Mouse (Mus musculus): Measurements from ENCODE around the gene Tgfb1i1. TPM values are rescaled to one million over a fixed set of nuclear protein-coding genes. Genes with fewer than 3 reads are reported as not detected.

Gene Tgfb1i1
- polyA plus RNA-seq, 1 experiment from 2014 or later = 32.3 TPM

DNA sequence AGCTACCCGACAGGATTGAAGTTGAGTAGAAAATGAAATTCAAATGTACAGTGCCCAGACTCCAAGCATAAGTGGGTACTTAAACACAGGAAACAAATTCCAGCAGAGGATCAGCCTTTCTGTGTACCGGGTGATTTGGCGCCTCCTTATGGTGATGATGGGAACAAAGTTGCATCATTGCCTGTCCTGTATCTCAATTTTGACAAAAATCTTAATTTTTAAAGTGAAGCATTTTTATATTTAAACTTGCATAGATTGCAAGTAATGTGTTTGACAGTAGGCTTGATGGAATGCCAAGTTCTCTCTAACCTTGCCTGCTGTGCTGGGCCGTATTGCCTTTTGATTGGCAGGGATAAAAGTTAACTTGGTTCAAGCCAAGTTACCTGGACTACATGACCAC, 7.6 kb upstream of the Tgfb1i1 start:
- H3K27ac ChIP-seq (ENCODE audit: low read depth, low read length) = no peak overlapping the region
- H3K4me3 ChIP-seq (ENCODE audit: low read depth, low read length) = peak overlapping the region; percentile 53; the same call in 1 of the 2 replicates
- H3K9me3 ChIP-seq (ENCODE audit: control insufficient read depth, low read length) = no peaks in the 10 kb centered on the region
- DNase-seq (ENCODE audit: low spot score) = no peak
- H3K4me2 ChIP-seq (ENCODE audit: low read depth) = peak overlapping the region; percentile 52
- no peaks in the 10 kb centered on the region for H3K27me3 ChIP-seq (ENCODE audit: control insufficient read depth, insufficient read depth, low read length)
- peaks cover 6% of the 10 kb centered on the region for H3K36me3 ChIP-seq (ENCODE audit: control insufficient read depth, insufficient read depth, low read length)
- 30% methylated on average over 4 of the region's 4 CpGs for WGBS
- peaks cover 4% of the 10 kb centered on the region; the same call in 1 of the 2 replicates for H3K4me1 ChIP-seq (ENCODE audit: control insufficient read depth, insufficient read depth, low read length)
- H3K9ac ChIP-seq (ENCODE audit: low read length) = no peak overlapping the region
- 0 out of 2 replicates have a peak, but pooled peaks have one; percentile 7 for ATAC-seq (ENCODE audit: insufficient read depth, low FRiP score, low TSS enrichment)

- H3K36me3 ChIP-seq (ENCODE audit: control insufficient read depth, insufficient read depth, low read length) = peaks cover 8% of the 10 kb centered on the region
- H3K4me1 ChIP-seq (ENCODE audit: control insufficient read depth, insufficient read depth, low read length) = peaks cover 4% of the 10 kb centered on the region; the same call in 1 of the 2 replicates
- H3K9me3 ChIP-seq (ENCODE audit: control insufficient read depth, low read length) = no peaks in the 10 kb centered on the region
- no peak overlapping the region for H3K9ac ChIP-seq (ENCODE audit: low read length)
- H3K4me2 ChIP-seq (ENCODE audit: low read depth) = no peak overlapping the region
- DNase-seq (ENCODE audit: low spot score) = no peak
- no peak for ATAC-seq (ENCODE audit: insufficient read depth, low FRiP score, low TSS enrichment)
- no peaks in the 10 kb centered on the region for H3K27me3 ChIP-seq (ENCODE audit: control insufficient read depth, insufficient read depth, low read length)
- WGBS = 96% methylated on average over 27 of the region's 27 CpGs
- H3K27ac ChIP-seq (ENCODE audit: low read depth, low read length) = no peak overlapping the region
- H3K4me3 ChIP-seq (ENCODE audit: low read depth, low read length) = no peak overlapping the region
Measured at GRCm38 (mm10) chr7:128240131-128240784, 6.4 kb upstream of the Tgfb1i1 start.

DNA sequence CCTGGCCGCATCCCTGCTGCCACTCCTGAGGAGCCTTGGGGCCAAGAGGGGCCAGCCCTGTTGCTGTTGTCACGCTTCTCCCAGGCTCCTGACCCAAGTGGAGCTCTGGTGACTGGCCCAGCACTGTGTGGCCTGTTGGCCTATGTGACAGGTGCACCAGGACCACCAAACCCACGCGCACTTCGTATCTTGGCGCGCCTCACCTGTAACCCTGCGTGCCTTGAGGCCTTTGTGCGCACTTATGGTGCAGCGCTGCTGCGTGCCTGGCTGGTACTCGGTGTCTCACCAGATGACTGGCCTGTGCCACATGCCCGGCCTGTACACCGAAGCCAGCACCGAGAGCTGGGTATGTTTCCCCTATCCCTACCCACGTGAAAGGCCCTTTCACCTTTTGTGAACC, 4.3 kb upstream of the Tgfb1i1 start:
- H3K4me2 ChIP-seq (ENCODE audit: low read depth) = no peak overlapping the region
- H3K27ac ChIP-seq (ENCODE audit: low read depth, low read length) = no peak overlapping the region
- ATAC-seq (ENCODE audit: insufficient read depth, low FRiP score, low TSS enrichment) (no peak), DNase-seq (ENCODE audit: low spot score) (no peak)
- H3K9me3 ChIP-seq (ENCODE audit: control insufficient read depth, low read length) = no peaks in the 10 kb centered on the region
- no peak overlapping the region for H3K9ac ChIP-seq (ENCODE audit: low read length)
- no peaks in the 10 kb centered on the region for H3K27me3 ChIP-seq (ENCODE audit: control insufficient read depth, insufficient read depth, low read length)
- H3K4me1 ChIP-seq (ENCODE audit: control insufficient read depth, insufficient read depth, low read length) = 0 out of 2 replicates have a peak, but pooled peaks cover 3% of the 10 kb centered on the region
- peaks cover 8% of the 10 kb centered on the region for H3K36me3 ChIP-seq (ENCODE audit: control insufficient read depth, insufficient read depth, low read length)
- 96% methylated on average over 16 of the region's 16 CpGs for WGBS
- H3K4me3 ChIP-seq (ENCODE audit: low read depth, low read length) = no peak overlapping the region

GRCm38 (mm10) chr7:128243921-128244320, 2.7 kb upstream of the Tgfb1i1 start:
- H3K4me3 ChIP-seq (ENCODE audit: low read depth, low read length) = no peak overlapping the region
- 0 out of 2 replicates have a peak overlapping the region, but pooled peaks have one; percentile 15 for H3K9ac ChIP-seq (ENCODE audit: low read length)
- peaks cover 7% of the 10 kb centered on the region; the same call in 1 of the 2 replicates for H3K4me1 ChIP-seq (ENCODE audit: control insufficient read depth, insufficient read depth, low read length)
- 52% methylated on average over 10 of the region's 10 CpGs for WGBS
- no peaks in the 10 kb centered on the region for H3K27me3 ChIP-seq (ENCODE audit: control insufficient read depth, insufficient read depth, low read length)
- no peak for ATAC-seq (ENCODE audit: insufficient read depth, low FRiP score, low TSS enrichment)
- no peak overlapping the region for H3K27ac ChIP-seq (ENCODE audit: low read depth, low read length)
- DNase-seq (ENCODE audit: low spot score) = no peak
- no peaks in the 10 kb centered on the region for H3K9me3 ChIP-seq (ENCODE audit: control insufficient read depth, low read length)
- H3K4me2 ChIP-seq (ENCODE audit: low read depth) = no peak overlapping the region
- peaks cover 8% of the 10 kb centered on the region for H3K36me3 ChIP-seq (ENCODE audit: control insufficient read depth, insufficient read depth, low read length)

GRCm38 (mm10) chr7:128244410-128245025, 2.1 kb upstream of the Tgfb1i1 start:
- no peaks in the 10 kb centered on the region for H3K9me3 ChIP-seq (ENCODE audit: control insufficient read depth, low read length)
- peaks cover 7% of the 10 kb centered on the region; the same call in 1 of the 2 replicates for H3K4me1 ChIP-seq (ENCODE audit: control insufficient read depth, insufficient read depth, low read length)
- no peak overlapping the region for H3K4me2 ChIP-seq (ENCODE audit: low read depth)
- no peak overlapping the region for H3K4me3 ChIP-seq (ENCODE audit: low read depth, low read length)
- ATAC-seq (ENCODE audit: insufficient read depth, low FRiP score, low TSS enrichment) (no peak), DNase-seq (ENCODE audit: low spot score) (no peak)
- peaks cover 8% of the 10 kb centered on the region for H3K36me3 ChIP-seq (ENCODE audit: control insufficient read depth, insufficient read depth, low read length)
- no peaks in the 10 kb centered on the region for H3K27me3 ChIP-seq (ENCODE audit: control insufficient read depth, insufficient read depth, low read length)
- 0 out of 2 replicates have a peak overlapping the region, but pooled peaks have one; percentile 15 for H3K9ac ChIP-seq (ENCODE audit: low read length)
- 88% methylated on average over 18 of the region's 18 CpGs for WGBS
- H3K27ac ChIP-seq (ENCODE audit: low read depth, low read length) = no peak overlapping the region

DNA sequence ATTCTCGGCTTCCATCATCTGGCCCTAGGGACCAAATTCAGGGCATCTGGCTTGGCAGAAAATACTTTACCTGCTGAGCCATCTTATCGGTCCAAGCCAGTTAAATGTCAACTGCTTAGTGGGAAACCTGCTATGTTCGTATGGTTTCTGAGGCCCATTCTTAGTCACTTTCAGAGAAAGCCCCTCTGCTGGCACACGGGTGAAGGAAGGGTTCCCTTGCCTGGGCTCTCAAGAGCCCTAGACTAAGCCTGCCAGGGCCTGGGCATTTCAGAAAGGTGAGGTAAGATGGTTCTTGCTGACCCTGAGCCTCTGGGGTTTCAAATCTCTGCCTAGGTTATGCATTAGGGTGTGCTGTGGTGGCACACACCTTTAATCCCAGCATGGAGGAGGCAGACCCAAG, 1.1 kb upstream of the Tgfb1i1 start:
- ATAC-seq (ENCODE audit: insufficient read depth, low FRiP score, low TSS enrichment) = no peak
- Histone ChIP-seq H3K9me3 (ENCODE audit: control insufficient read depth, low read length) (no peaks in the 10 kb centered on the region), H3K27me3 (ENCODE audit: control insufficient read depth, insufficient read depth, low read length) (no peaks in the 10 kb centered on the region), H3K36me3 (ENCODE audit: control insufficient read depth, insufficient read depth, low read length) (peaks cover 5% of the 10 kb centered on the region), H3K27ac (ENCODE audit: low read depth, low read length) (no peak overlapping the region), H3K4me1 (ENCODE audit: control insufficient read depth, insufficient read depth, low read length) (peaks cover 7% of the 10 kb centered on the region; the same call in 1 of the 2 replicates), H3K4me2 (ENCODE audit: low read depth) (no peak overlapping the region), H3K4me3 (ENCODE audit: low read depth, low read length) (no peak overlapping the region), H3K9ac (ENCODE audit: low read length) (no peak overlapping the region)
- DNase-seq (ENCODE audit: low spot score) = no peak
- 92% methylated on average over 4 of the region's 4 CpGs for WGBS

- H3K9me3 ChIP-seq (ENCODE audit: control insufficient read depth, low read length) = no peaks in the 10 kb centered on the region
- peak; percentile 90 for DNase-seq (ENCODE audit: low spot score)
- H3K27me3 ChIP-seq (ENCODE audit: control insufficient read depth, insufficient read depth, low read length) = no peaks in the 10 kb centered on the region
- H3K4me1 ChIP-seq (ENCODE audit: control insufficient read depth, insufficient read depth, low read length) = peaks cover 10% of the 10 kb centered on the region
- 0 out of 2 replicates have a peak overlapping the region, but pooled peaks have one; percentile 34 for H3K27ac ChIP-seq (ENCODE audit: low read depth, low read length)
- H3K36me3 ChIP-seq (ENCODE audit: control insufficient read depth, insufficient read depth, low read length) = peaks cover 2% of the 10 kb centered on the region; the same call in 1 of the 2 replicates
- WGBS = 1% methylated on average over 13 of the region's 13 CpGs
- H3K4me2 ChIP-seq (ENCODE audit: low read depth) = peak overlapping the region; percentile 83
- peak overlapping the region; percentile 44 for H3K4me3 ChIP-seq (ENCODE audit: low read depth, low read length)
- ATAC-seq (ENCODE audit: insufficient read depth, low FRiP score, low TSS enrichment) = peak; percentile 63
- peak overlapping the region; percentile 77 for H3K9ac ChIP-seq (ENCODE audit: low read length)
Measured at GRCm38 (mm10) chr7:128247443-128247842, 831 bp downstream of the Tgfb1i1 start.

DNA sequence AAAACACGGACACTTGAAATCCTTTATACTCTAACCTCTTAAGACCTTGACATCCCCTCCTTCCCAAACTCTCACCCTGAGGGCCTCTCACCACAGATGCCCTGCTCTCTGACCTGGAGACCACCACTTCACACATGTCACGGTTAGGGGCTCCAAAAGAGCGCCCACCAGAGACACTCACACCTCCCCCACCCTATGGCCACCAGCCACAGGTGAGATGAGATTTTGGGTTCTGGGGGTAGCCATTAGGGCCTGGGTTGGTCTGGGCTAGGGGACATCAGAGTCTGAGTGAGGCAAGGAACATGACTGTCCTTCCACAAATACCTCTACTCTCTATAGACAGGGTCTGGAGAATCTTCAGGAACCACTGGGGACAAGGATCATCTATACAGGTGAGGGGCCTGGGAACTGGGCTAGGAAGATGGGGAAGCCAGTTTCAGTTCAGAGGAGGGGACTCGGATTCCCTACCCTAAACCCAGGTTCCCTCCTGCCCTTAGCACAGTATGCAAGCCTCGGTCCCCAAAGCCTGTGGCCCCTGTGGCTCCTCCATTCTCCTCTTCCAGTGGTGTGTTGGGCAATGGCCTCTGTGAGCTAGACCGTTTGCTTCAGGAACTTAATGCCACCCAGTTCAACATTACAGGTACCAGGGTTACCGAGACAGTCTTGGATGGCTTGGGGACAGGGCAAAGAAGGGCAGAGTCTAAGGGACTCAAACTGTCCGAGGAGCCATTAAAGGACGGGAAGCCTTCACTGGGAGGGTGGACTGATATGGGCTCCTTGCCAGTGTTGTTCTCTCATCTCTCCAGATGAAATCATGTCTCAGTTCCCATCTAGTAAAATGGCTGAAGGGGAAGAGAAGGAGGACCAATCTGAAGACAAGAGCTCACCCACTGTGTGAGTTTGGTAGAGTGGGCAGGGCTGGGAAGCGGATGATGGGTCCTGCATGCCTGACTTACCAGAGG, 1.8 kb downstream of the Tgfb1i1 start:
- DNase-seq (ENCODE audit: low spot score) = no peak

More for the DNA sequence above, 1.8 kb downstream of the Tgfb1i1 start:
- Histone ChIP-seq H3K4me2 (ENCODE audit: low read depth) (peak overlapping the region; percentile 83; the same call in 1 of the 2 replicates), H3K27me3 (ENCODE audit: control insufficient read depth, insufficient read depth, low read length) (no peaks in the 10 kb centered on the region), H3K4me3 (ENCODE audit: low read depth, low read length) (0 out of 2 replicates have a peak overlapping the region, but pooled peaks have one; percentile 44), H3K36me3 (ENCODE audit: control insufficient read depth, insufficient read depth, low read length) (peaks cover 2% of the 10 kb centered on the region; the same call in 1 of the 2 replicates), H3K4me1 (ENCODE audit: control insufficient read depth, insufficient read depth, low read length) (peaks cover 13% of the 10 kb centered on the region), H3K9ac (ENCODE audit: low read length) (no peak overlapping the region), H3K27ac (ENCODE audit: low read depth, low read length) (no peak overlapping the region), H3K9me3 (ENCODE audit: control insufficient read depth, low read length) (no peaks in the 10 kb centered on the region)
- no peak for ATAC-seq (ENCODE audit: insufficient read depth, low FRiP score, low TSS enrichment)
- WGBS = 88% methylated on average over 10 of the region's 10 CpGs
